Mouse (Mus musculus): Measurements from ENCODE around the gene Txndc2.

DNA sequence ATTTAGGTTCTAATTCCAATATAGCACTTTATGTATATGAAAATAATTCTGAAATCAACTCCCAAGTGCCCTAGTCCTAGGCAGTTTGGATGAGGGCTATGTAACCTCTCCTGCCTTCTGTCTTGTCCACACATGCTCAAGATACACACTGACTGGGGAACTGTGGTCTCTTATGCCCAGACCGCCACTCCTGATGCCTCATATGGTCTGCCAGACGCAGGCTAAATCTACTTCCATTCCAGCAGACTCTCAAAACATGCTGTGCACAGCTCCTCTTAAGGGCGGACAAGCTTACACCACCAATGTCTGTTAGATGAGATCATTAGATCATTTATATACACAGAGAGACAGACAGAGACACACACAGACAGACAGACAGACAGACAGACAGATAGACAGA, 41.3 kb upstream of the Txndc2 start:
- TF ChIP-seq CTCF (IDR thresholded peaks at IDR 0.05; ENCODE audit: extremely low read depth, insufficient read depth, low read length): no peak
- TF ChIP-seq POLR2A (IDR thresholded peaks at IDR 0.05; ENCODE audit: extremely low read depth, insufficient read depth, low read length): no peak
